Comparison of ENCODE assay signal across 11 mouse cellular contexts in the genomic region with DNA sequence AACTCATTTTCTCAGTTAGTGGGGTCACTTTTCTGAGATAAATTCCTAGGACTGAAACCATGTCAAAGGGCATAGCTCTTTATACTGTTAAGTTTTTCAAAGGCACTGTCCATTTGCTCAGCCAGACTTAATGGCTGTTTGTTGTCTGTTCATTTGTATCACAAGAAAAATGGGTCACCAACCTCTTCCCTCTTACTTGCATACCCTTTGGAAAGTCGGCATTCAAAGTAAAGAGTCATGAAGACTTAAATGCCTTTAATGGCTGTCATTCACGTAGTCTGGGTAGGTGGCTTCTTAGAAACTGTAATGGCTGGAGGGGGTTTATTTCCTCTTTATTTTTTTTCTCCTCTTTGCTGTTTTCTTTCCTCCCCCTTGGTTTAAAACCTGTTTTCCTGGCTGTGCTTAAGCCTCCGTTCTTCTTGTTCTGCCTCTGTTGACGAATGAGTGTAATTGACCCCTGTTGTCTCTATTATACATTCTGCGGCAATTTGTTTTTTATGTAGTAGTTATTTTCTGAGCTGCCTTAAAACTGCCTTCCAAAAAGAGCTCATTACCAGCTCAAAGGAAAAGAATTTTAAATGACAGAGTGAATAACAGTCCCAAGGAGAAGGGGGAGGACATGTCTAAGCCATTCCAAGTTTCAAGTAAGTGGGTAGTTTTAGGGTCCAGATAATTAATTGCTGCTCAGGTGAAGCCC.
"Had no signal": no experiment of that assay in that cellular context is flagged by ENCODE, and none has a peak within 500 bp of the region (broad histone marks: within the 10 kb centered on the region; RNA-seq: fewer than 3 reads in every experiment).

No protein-coding gene starts in this region.

- H3K27me3 ChIP-seq: limb, embryonic 13.5 days; midbrain, embryonic 12.5 days; neural tube, embryonic 13.5 days had no signal

- H3K36me3 ChIP-seq: limb, embryonic 13.5 days; midbrain, embryonic 12.5 days; neural tube, embryonic 13.5 days had no signal

- H3K9ac ChIP-seq: limb, embryonic 13.5 days; liver, embryonic 14.5 days; midbrain, embryonic 12.5 days; neural tube, embryonic 13.5 days had no signal

- DNase-seq: kidney, postnatal 10 days; kidney, postnatal 4 days; lung, adult 18-20 months; retina, postnatal 1 day; thymus, postnatal 4 days had no signal

- H3K4me2 ChIP-seq: limb, embryonic 13.5 days; midbrain, embryonic 12.5 days; neural tube, embryonic 13.5 days had no signal

- H3K4me3 ChIP-seq: left cerebral cortex, adult 2 months; limb, embryonic 13.5 days; midbrain, embryonic 12.5 days; neural tube, embryonic 13.5 days had no signal

- ATAC-seq: midbrain, embryonic 16.5 days had no signal

- H3K27ac ChIP-seq: left cerebral cortex, adult 2 months; limb, embryonic 13.5 days; liver, embryonic 14.5 days; midbrain, embryonic 12.5 days; neural tube, embryonic 13.5 days had no signal

- H3K9me3 ChIP-seq: limb, embryonic 13.5 days; midbrain, embryonic 12.5 days; neural tube, embryonic 13.5 days had no signal
